Mouse (Mus musculus) embryonic facial prominence, embryonic 10.5 days (tissue): ENCODE data around the gene Fpr1. TPM values are rescaled to one million over a fixed set of nuclear protein-coding genes. Genes with fewer than 3 reads are reported as not detected.
A peak's percentile ranks its signal among the peaks of the same experiment; 100 is the strongest.
"Not testable (repeated sequence)": the region's sequence is repeated elsewhere in the genome, so short reads cannot be mapped to it uniquely, and the experiment has no call there.

Experiments used
- DNase-seq: peaks from one replicate; pipeline ENCODE4 v3.0.0-alpha.2; 2017; ENCODE audit warnings: low spot score
- H3K27ac ChIP-seq: fragments of 300-500 bp; sonication (generic); replicated peaks from 2 replicates; pipeline ENCODE4 v1.5.1; 2016; ENCODE audit warnings: mild to moderate bottlenecking
- H3K27me3 ChIP-seq: fragments of 300-500 bp; sonication (generic); replicated peaks from 2 replicates; pipeline ENCODE4 v1.6.1; 2016; ENCODE audit warnings: low read depth, mild to moderate bottlenecking; ENCODE audit not compliant: poor library complexity, severe bottlenecking
- H3K36me3 ChIP-seq: fragments of 300-500 bp; sonication (generic); replicated peaks from 2 replicates; pipeline ENCODE4 v1.6.1; 2016; ENCODE audit warnings: mild to moderate bottlenecking, moderate library complexity
- H3K4me1 ChIP-seq: fragments of 300-500 bp; sonication (generic); 2 replicates; pipeline ENCODE4 v1.6.1; 2016
- H3K4me3 ChIP-seq: fragments of 300-500 bp; sonication (generic); 2 replicates; pipeline ENCODE4 v1.5.1; 2016; ENCODE audit warnings: mild to moderate bottlenecking, moderate library complexity
- H3K9me3 ChIP-seq: fragments of 300-500 bp; sonication (generic); 2 replicates; pipeline ENCODE4 v1.6.1; 2016; ENCODE audit warnings: mild to moderate bottlenecking
- WGBS: fragments of 180-500 bp; shearing (Covaris S2); methylation state at CpG from one replicate; pipeline ENCODE4 v1.1.7; 2016; 5-methylcytosine and 5-hydroxymethylcytosine counted together
- polyA plus RNA-seq: library from polyadenylated mRNA; unstranded; fragments of >200 nt; fragmentation: Nextera tagmentation; extraction: Ambion mirVana; gene quantifications from 2 replicates; pipeline ENCODE4 v1.2.1, GENCODE M21; 2016

The Fpr1 gene
- not detected in 2 replicates for polyA plus RNA-seq

- 58% methylated on average over 1 of the region's 1 CpGs for WGBS
- H3K27me3 ChIP-seq, result no peaks in the 10 kb centered on the region
Observed at GRCm38 (mm10) chr17:17883840-17884239, at the start of gene Fpr1. Fpr1 (minus strand) TSS chr17:17883940.

DNA sequence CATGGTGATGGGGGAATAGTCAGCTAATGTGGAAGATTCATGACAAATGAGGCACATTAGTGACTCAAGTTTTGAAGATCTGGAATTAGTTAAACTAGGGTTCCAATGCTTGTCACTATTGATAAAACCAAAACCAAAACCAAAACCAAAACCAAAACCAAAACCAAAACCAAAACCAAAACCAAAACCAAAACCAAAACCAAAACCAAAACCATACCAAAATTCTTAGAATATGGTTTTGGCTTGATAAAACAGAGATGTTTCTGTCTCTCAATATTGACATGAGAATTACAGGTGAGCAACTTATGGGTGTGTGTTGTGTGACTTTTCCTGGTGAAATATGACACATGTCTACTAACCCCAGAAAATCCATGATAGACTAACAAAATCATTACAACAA, 34.0 kb upstream of the Fpr1 start:
- Histone ChIP-seq H3K9me3 (0 out of 2 replicates have a peak, but pooled peaks cover 2% of the 10 kb centered on the region), H3K36me3 (no peaks in the 10 kb centered on the region), H3K4me1 (no peaks in the 10 kb centered on the region), H3K27me3 (no peaks in the 10 kb centered on the region), H3K4me3 (no peak overlapping the region), H3K27ac (no peak overlapping the region)
- DNase-seq, result no peak

More at GRCm38 (mm10) chr17:17883840-17884239, at the start of gene Fpr1:
- Histone ChIP-seq H3K27ac (no peak within 1 kb of the TSS), H3K36me3 (no peaks in the 10 kb centered on the region), H3K9me3 (no peaks in the 10 kb centered on the region), H3K4me1 (no peaks in the 10 kb centered on the region), H3K4me3 (no peak within 1 kb of the TSS)
- no peak for DNase-seq

- 0 out of 2 replicates have a peak, but pooled peaks cover 2% of the 10 kb centered on the region for H3K9me3 ChIP-seq
- 95% methylated on average over 1 of the region's 1 CpGs for WGBS
- H3K27ac ChIP-seq, result no peak overlapping the region
- H3K36me3 ChIP-seq, result no peaks in the 10 kb centered on the region
- H3K27me3 ChIP-seq, result no peaks in the 10 kb centered on the region
- H3K4me1 ChIP-seq, result no peaks in the 10 kb centered on the region
- no peak overlapping the region for H3K4me3 ChIP-seq
- DNase-seq, result no peak
Observed at GRCm38 (mm10) chr17:17917376-17917775, 33.6 kb upstream of the Fpr1 start.

DNA sequence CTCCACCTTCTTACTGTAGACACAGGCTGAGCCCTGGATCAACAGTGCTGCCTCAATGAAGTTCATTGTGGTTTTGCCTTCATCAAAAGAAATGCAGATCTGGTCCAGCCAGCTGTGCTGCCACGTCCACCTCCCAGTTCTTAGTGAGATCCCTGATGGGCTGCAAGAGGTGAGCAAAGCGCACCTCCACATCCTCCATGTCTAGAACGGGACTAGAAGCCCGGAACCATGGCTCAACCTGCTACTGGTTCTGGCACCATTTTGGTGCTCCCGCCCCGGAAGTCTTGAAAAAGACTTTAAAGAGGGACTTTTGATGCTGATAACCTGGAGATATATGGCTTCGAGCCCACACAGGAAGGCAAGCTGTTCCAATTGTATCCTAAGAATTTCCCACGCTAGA, 28.9 kb upstream of the Fpr1 start:
- not testable (repeated sequence) for H3K4me3 ChIP-seq, H3K4me1 ChIP-seq, DNase-seq, H3K27me3 ChIP-seq, H3K27ac ChIP-seq, H3K36me3 ChIP-seq
- peaks cover 14% of the 10 kb centered on the region; the same call in 1 of the 2 replicates for H3K9me3 ChIP-seq
- WGBS, result 91% methylated on average over 8 of the region's 8 CpGs

GRCm38 (mm10) chr17:17909636-17910421, 26.1 kb upstream of the Fpr1 start:
- WGBS, result 19% methylated on average over 51 of the region's 51 CpGs
- H3K4me3 ChIP-seq, result peak overlapping the region; percentile 61
- peaks cover 13% of the 10 kb centered on the region; the same call in 1 of the 2 replicates for H3K9me3 ChIP-seq
- DNase-seq, result peak; percentile 88
- peak overlapping the region; percentile 76; the same call in 1 of the 2 replicates for H3K27ac ChIP-seq
- no peaks in the 10 kb centered on the region for H3K36me3 ChIP-seq
- H3K27me3 ChIP-seq, result 0 out of 2 replicates have a peak, but pooled peaks cover 6% of the 10 kb centered on the region
- 0 out of 2 replicates have a peak, but pooled peaks cover 6% of the 10 kb centered on the region for H3K4me1 ChIP-seq

DNA sequence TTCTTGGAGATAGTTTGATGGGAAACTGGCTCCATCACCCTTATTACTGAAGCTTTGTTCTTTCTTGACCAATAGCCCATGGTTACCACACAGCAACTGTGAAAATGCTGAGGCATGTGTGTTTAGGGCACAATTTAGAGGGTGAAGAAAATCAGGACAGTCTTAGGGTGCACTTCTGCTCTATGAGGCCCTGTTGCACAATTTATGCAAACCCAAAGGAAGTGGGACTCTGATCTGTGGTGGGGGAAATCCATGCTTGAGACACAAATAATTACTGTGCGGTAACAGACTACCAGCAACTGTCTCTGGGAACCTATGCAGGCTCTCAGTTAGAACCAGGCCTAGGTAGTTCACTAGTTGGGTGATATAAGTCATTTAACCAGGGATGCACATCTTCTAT, 17.0 kb upstream of the Fpr1 start:
- no peak overlapping the region for H3K27ac ChIP-seq
- DNase-seq, result no peak
- WGBS, result 90% methylated on average over 1 of the region's 1 CpGs
- no peaks in the 10 kb centered on the region for H3K36me3 ChIP-seq
- no peak overlapping the region for H3K4me3 ChIP-seq
- no peaks in the 10 kb centered on the region for H3K27me3 ChIP-seq
- no peaks in the 10 kb centered on the region for H3K4me1 ChIP-seq
- no peaks in the 10 kb centered on the region for H3K9me3 ChIP-seq

DNA sequence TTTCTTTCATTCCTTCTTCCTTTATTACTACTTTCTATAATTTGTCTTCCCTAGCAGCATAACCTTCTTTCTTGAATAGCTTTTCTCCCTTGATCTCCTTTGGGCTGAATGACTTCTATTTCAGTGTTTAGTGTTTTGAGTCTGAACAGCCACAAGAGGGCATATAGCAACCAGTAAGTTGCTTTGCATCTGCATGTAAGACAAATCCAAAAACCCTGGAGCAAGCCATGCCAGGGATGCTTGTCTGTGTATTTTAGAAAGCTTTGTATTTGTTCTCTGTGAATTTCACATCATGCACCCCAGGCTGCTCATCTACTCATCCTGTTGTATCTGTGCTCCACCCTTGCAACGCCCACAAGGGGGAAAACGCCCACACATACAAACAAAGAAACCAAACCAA, 15.5 kb upstream of the Fpr1 start:
- no peak overlapping the region for H3K4me3 ChIP-seq
- no peak for DNase-seq
- WGBS, result 79% methylated on average over 2 of the region's 2 CpGs
- H3K9me3 ChIP-seq, result no peaks in the 10 kb centered on the region
- H3K27ac ChIP-seq, result no peak overlapping the region
- no peaks in the 10 kb centered on the region for H3K4me1 ChIP-seq
- H3K27me3 ChIP-seq, result no peaks in the 10 kb centered on the region
- no peaks in the 10 kb centered on the region for H3K36me3 ChIP-seq

DNA sequence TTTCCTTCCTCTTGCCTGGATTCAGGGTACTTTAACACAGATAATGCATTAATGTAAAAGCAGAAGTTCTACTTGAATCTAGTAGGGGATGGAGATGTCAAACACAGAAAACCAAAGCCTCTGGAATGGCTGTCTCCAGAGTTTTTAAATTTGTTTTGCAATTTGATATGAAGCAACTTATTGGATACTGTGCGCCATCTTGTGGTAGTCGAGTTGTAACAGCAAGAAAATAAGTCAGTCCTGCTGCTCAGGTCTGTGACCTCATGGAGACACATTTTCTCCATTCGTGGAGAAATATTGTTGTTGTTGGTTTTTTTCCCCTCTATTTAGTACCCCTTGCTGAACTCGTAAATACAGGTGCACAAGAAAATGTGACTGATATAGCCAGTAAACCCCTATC, 12.3 kb upstream of the Fpr1 start:
- no peaks in the 10 kb centered on the region for H3K36me3 ChIP-seq
- H3K4me3 ChIP-seq, result no peak overlapping the region
- H3K27me3 ChIP-seq, result no peaks in the 10 kb centered on the region
- no peaks in the 10 kb centered on the region for H3K9me3 ChIP-seq
- WGBS, result 3% methylated on average over 4 of the region's 4 CpGs
- no peak for DNase-seq
- no peak overlapping the region for H3K27ac ChIP-seq
- H3K4me1 ChIP-seq, result no peaks in the 10 kb centered on the region

GRCm38 (mm10) chr17:17889732-17890425, 6.1 kb upstream of the Fpr1 start:
- no peak overlapping the region for H3K4me3 ChIP-seq
- no peaks in the 10 kb centered on the region for H3K36me3 ChIP-seq
- H3K9me3 ChIP-seq, result no peaks in the 10 kb centered on the region
- H3K4me1 ChIP-seq, result no peaks in the 10 kb centered on the region
- no peaks in the 10 kb centered on the region for H3K27me3 ChIP-seq
- DNase-seq, result no peak
- H3K27ac ChIP-seq, result no peak overlapping the region
- WGBS, result 87% methylated on average over 2 of the region's 2 CpGs

GRCm38 (mm10) chr17:17887774-17888248, 4.1 kb upstream of the Fpr1 start, which contains the start of the genes Fpr2 and Fpr3:
Fpr2 (plus strand) TSS chr17:17887824.
Fpr3 (plus strand) TSS chr17:17887852.
- WGBS, result 76% methylated on average over 1 of the region's 1 CpGs
- H3K4me1 ChIP-seq, result no peaks in the 10 kb centered on the region
- H3K27ac ChIP-seq, result no peak within 1 kb of the TSS
- no peaks in the 10 kb centered on the region for H3K9me3 ChIP-seq
- no peaks in the 10 kb centered on the region for H3K36me3 ChIP-seq
- no peak within 1 kb of the TSS for H3K4me3 ChIP-seq
- H3K27me3 ChIP-seq, result no peaks in the 10 kb centered on the region
- no peak for DNase-seq

GRCm38 (mm10) chr17:17882672-17883071, 1.1 kb downstream of the Fpr1 start:
- Histone ChIP-seq H3K4me3 (no peak overlapping the region), H3K4me1 (no peaks in the 10 kb centered on the region), H3K27ac (no peak overlapping the region), H3K27me3 (no peaks in the 10 kb centered on the region), H3K9me3 (no peaks in the 10 kb centered on the region), H3K36me3 (no peaks in the 10 kb centered on the region)
- no peak for DNase-seq
- WGBS, result 88% methylated on average over 3 of the region's 3 CpGs

DNA sequence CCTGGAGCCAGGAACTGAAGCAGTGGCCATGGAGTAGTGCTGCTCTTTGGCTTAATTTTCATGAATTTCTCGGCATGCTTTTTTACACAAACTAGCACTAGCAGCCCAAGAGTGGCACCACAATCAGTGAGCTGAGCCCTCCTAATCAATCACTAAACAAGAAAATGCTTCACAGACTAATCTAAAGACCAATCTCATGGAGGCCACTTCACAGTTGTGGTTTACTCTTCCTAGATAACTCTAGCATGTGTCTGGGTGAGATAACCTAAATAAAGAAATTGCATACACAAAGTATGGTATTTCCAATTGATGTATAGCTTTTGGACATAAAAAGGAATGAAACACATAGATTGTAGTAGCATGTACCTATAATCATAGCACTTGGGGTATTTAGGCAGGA, 4.4 kb downstream of the Fpr1 start:
- WGBS, result 77% methylated on average over 1 of the region's 1 CpGs
- Histone ChIP-seq H3K4me3 (no peak overlapping the region), H3K27ac (no peak overlapping the region)

More for the DNA sequence above, 4.4 kb downstream of the Fpr1 start:
- no peak for DNase-seq
- Histone ChIP-seq H3K4me1 (no peaks in the 10 kb centered on the region), H3K36me3 (no peaks in the 10 kb centered on the region), H3K27me3 (no peaks in the 10 kb centered on the region), H3K9me3 (no peaks in the 10 kb centered on the region)
